Mouse (Mus musculus): ENCODE measurements around the gene Gria2. TPM values are rescaled to one million over a fixed set of nuclear protein-coding genes. Genes with fewer than 3 reads are reported as not detected.

Gene Gria2
- not detected in 2 replicates for polyA plus RNA-seq (2012; ENCODE audit: low replicate concordance)

GRCm38 (mm10) chr3:80802596-80803081 lies at the start of gene Gria2:
TSS of gene Gria2 (minus strand) at chr3:80802835.

Other genes with a start within 250 kb of the Gria2 start
- gene Glrb, start 110.8 kb upstream of the Gria2 start, polyA plus RNA-seq (2012; ENCODE audit: low replicate concordance): not detected in 2 replicates
- gene Pdgfc, start 233.6 kb upstream of the Gria2 start, polyA plus RNA-seq (2012; ENCODE audit: low replicate concordance): 1.8 and 2.2 TPM in 2 replicates

Data from leukemia stem cell, adult 10-12 weeks (primary cell).